16 mouse cellular contexts compared by ENCODE assay signal in the genomic region with DNA sequence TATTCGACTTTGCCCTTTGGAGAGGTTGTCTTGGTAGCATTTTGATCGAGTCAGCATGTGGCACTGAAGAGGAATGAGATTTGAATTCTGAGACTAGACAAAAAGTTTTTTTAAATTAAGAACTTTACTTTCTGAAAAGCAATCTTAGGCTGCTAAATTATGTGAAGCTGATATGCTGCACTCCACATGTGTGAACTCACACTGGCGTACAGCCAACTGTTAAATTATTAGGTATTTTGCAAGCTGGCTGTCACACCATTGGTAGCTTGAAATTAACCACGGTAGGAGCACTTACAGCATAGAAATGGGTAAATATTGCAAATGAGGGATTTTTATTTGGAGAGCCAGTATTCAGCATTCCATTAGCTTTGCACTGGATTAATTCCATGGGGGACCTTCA.
"Had no signal": no experiment of that assay in that cellular context is flagged by ENCODE, and none has a peak within 500 bp of the region (broad histone marks: within the 10 kb centered on the region; RNA-seq: fewer than 3 reads in every experiment).

No protein-coding gene starts in this region.

- H3K27ac ChIP-seq: layer of hippocampus, adult 2 months; limb, embryonic 13.5 days; lung, embryonic 15.5 days; midbrain, embryonic 10.5 days; stomach, embryonic 15.5 days had no signal

- DNase-seq: kidney, adult 9 months; kidney, postnatal 10 days; kidney, postnatal 4 days; lung, postnatal 36 days; retina, postnatal 1 day; right cerebral cortex, postnatal 14 days; thymus, adult 2 months; thymus, postnatal 25 days had no signal

- H3K9me3 ChIP-seq: limb, embryonic 13.5 days; lung, embryonic 15.5 days; midbrain, embryonic 10.5 days; stomach, embryonic 15.5 days had no signal

- ATAC-seq: intestine, embryonic 16.5 days; midbrain, embryonic 16.5 days had no signal

- H3K4me2 ChIP-seq: limb, embryonic 13.5 days; liver, embryonic 11.5 days; lung, embryonic 15.5 days; stomach, embryonic 15.5 days had no signal

- H3K9ac ChIP-seq: limb, embryonic 13.5 days; lung, embryonic 15.5 days; stomach, embryonic 15.5 days had no signal

- H3K4me3 ChIP-seq: layer of hippocampus, adult 2 months; limb, embryonic 13.5 days; lung, embryonic 15.5 days; midbrain, embryonic 10.5 days; stomach, embryonic 15.5 days had no signal

- H3K4me1 ChIP-seq: limb, embryonic 13.5 days; lung, embryonic 15.5 days; midbrain, embryonic 10.5 days; stomach, embryonic 15.5 days had no signal

- H3K27me3 ChIP-seq: limb, embryonic 13.5 days; lung, embryonic 15.5 days; stomach, embryonic 15.5 days had no signal

- H3K36me3 ChIP-seq: limb, embryonic 13.5 days; lung, embryonic 15.5 days; midbrain, embryonic 10.5 days; stomach, embryonic 15.5 days had no signal
